Mouse (Mus musculus) gastrocnemius, postnatal 4 days (tissue): Measurements from ENCODE around the gene Mmp19. TPM values are rescaled to one million over a fixed set of nuclear protein-coding genes. Genes with fewer than 3 reads are reported as not detected.

Experiments used
- DNase-seq, 2 experiments: peaks; one replicate each; pipeline ENCODE4 v3.0.0; 2021 to 2022; ENCODE audit warnings: low spot score in 2 of 2, mixed read lengths in 2 of 2
- total RNA-seq, 2 experiments: library from RNA; stranded (reverse); gene quantifications; 2 replicates each; pipeline ENCODE4 v1.2.3; 2021

The Mmp19 gene
- total RNA-seq, 2 experiments from 2014 or later: 2.8 to 3.0 TPM

GRCm38 (mm10) chr10:128846664-128847063, 56.0 kb downstream of the Mmp19 start:
- DNase-seq: no peak

DNA sequence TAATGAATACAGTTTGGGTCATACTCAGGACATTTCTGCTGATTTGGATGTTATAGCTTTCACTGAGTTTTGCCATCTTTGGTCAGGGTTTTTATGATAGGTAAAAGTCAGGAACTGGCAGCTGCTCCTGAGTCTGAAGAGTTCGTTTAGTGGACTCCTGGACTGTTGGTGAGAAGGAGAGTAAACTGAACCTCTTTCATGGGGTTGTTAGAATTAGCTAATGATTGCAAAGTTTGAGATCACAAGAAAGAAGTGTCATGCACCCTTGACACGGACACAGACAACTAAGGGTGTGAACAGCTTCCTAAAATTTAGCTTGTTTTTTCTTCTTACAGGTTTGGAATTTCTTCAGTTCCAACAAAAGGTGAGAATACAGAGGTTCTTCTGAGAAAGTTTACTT, 57.7 kb downstream of the Mmp19 start:
- DNase-seq: no peak

DNA sequence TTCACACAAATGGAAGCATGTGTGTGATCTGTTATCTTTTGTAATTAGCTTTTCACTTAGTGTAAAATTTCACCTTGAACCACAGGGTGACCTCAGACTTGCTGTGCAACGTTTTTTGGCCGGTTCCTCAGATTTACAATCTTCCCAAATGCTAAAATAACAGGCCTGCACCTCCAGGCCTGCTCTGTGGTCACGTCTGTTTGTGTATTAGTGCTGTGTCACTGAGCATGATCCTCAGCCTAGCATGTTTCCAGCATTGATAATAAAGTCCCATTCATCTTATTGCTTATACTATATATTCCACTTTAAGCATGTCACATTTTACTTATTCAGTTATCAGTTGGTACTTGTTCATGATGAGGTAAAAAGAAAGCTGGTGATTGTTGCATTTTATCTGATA, 59.6 kb downstream of the Mmp19 start:
- no peak for DNase-seq

Other genes with a start within 250 kb of the Mmp19 start
- 1 to 10 TPM; 6.7 to 9.9 TPM for gene Zc3h10, start 243.1 kb upstream of the Mmp19 start, total RNA-seq
- gene Rpl41, start 241.6 kb upstream of the Mmp19 start, total RNA-seq: 1,000 to 10,000 TPM; 2,741 to 3,076 TPM
- 10 to 100 TPM; 84.8 to 91.4 TPM for gene Pa2g4, start 224.9 kb upstream of the Mmp19 start, total RNA-seq
- 10 to 100 TPM; 18.0 to 19.0 TPM for gene Erbb3, start 201.3 kb upstream of the Mmp19 start, total RNA-seq
- 100 to 1,000 TPM; 757 to 856 TPM for gene Rps26, start 164.2 kb upstream of the Mmp19 start, total RNA-seq
- 1 to 10 TPM in 1 of 2 experiments, under 1 TPM in 1; 0.93 to 1.4 TPM for gene Ikzf4, start 144.9 kb upstream of the Mmp19 start, total RNA-seq
- 10 to 100 TPM; 12.0 to 13.1 TPM for gene Suox, start 116.8 kb upstream of the Mmp19 start, total RNA-seq
- 10 to 100 TPM; 85.8 to 88.8 TPM for gene Rab5b, start 94.6 kb upstream of the Mmp19 start, total RNA-seq
- 1 to 10 TPM; 4.0 to 5.2 TPM for gene Pmel, start 86.7 kb upstream of the Mmp19 start, total RNA-seq
- gene Cdk2, start 85.9 kb upstream of the Mmp19 start, total RNA-seq: 10 to 100 TPM; 38.7 to 42.8 TPM
- 1 to 10 TPM; 6.7 TPM for gene Dgka, start 46.1 kb upstream of the Mmp19 start, total RNA-seq
- 10 to 100 TPM; 18.3 to 22.1 TPM for gene Pym1, start 43.0 kb upstream of the Mmp19 start, total RNA-seq
- gene Dnajc14, start 13.2 kb downstream of the Mmp19 start, total RNA-seq: 10 to 100 TPM; 48.6 to 50.7 TPM
- gene Tmem198b, start 13.5 kb downstream of the Mmp19 start, total RNA-seq: 10 to 100 TPM; 17.3 to 20.2 TPM
- 10 to 100 TPM; 48.5 to 54.6 TPM for gene Sarnp, start 26.4 kb downstream of the Mmp19 start, total RNA-seq
- gene Ormdl2, start 30.7 kb downstream of the Mmp19 start, total RNA-seq: 10 to 100 TPM; 11.7 to 12.0 TPM
- gene Gdf11, start 100.8 kb downstream of the Mmp19 start, total RNA-seq: 1 to 10 TPM; 7.5 to 8.3 TPM
- gene Cd63, start 110.1 kb downstream of the Mmp19 start, total RNA-seq: 100 to 1,000 TPM; 311 to 352 TPM
- gene Rdh5, start 132.0 kb downstream of the Mmp19 start, total RNA-seq: 10 to 100 TPM; 11.7 to 12.1 TPM
- 100 to 1,000 TPM; 218 to 231 TPM for gene Bloc1s1, start 133.1 kb downstream of the Mmp19 start, total RNA-seq
- gene Itga7, start 142.9 kb downstream of the Mmp19 start, total RNA-seq: 100 to 1,000 TPM; 148 to 157 TPM
- gene Mettl7b, start 170.1 kb downstream of the Mmp19 start, total RNA-seq: under 1 TPM in 1 of 2 experiments, not detected in 1; 0.73 TPM
- gene Olfr9, start 198.5 kb downstream of the Mmp19 start, total RNA-seq: not detected
- gene Olfr763, start 219.9 kb downstream of the Mmp19 start, total RNA-seq: not detected
- gene Olfr764-ps1, start 249.0 kb downstream of the Mmp19 start, total RNA-seq: not detected